Mouse (Mus musculus) forebrain, embryonic 11.5 days (tissue): Measurements from ENCODE around the gene Plekhh2. TPM values are rescaled to one million over a fixed set of nuclear protein-coding genes. Genes with fewer than 3 reads are reported as not detected.
"Not testable (repeated sequence)": the region's sequence is repeated elsewhere in the genome, so short reads cannot be mapped to it uniquely, and the experiment has no call there.

Experiments used
- ATAC-seq: fragments of 200-750 bp; cut with Nextera tagmentation; replicated peaks from 2 replicates; pipeline ENCODE4 v1.8.0; 2017; ENCODE audit warnings: moderate TSS enrichment; ENCODE audit not compliant: low FRiP score
- DNase-seq: peaks from one replicate; pipeline ENCODE4 v3.0.0-alpha.2; 2017; ENCODE audit warnings: low spot score
- H3K27ac ChIP-seq: fragments of 300-500 bp; sonication (generic); 2 replicates; pipeline ENCODE4 v1.5.1; 2014; ENCODE audit warnings: low read depth, low read length
- H3K27me3 ChIP-seq: fragments of 300-500 bp; sonication (generic); 2 replicates; pipeline ENCODE4 v1.6.1; 2014; ENCODE audit warnings: mild to moderate bottlenecking, low read length, mixed read lengths; ENCODE audit not compliant: control insufficient read depth, insufficient read depth
- H3K36me3 ChIP-seq: fragments of 300-500 bp; sonication (generic); 2 replicates; pipeline ENCODE4 v1.6.1; 2014; ENCODE audit warnings: mild to moderate bottlenecking, low read length, moderate library complexity, mixed read lengths; ENCODE audit not compliant: control insufficient read depth, insufficient read depth
- H3K4me1 ChIP-seq: fragments of 300-500 bp; sonication (generic); replicated peaks from 2 replicates; pipeline ENCODE4 v1.6.1; 2014; ENCODE audit warnings: low read length, mixed read lengths; ENCODE audit not compliant: control insufficient read depth, insufficient read depth
- H3K4me2 ChIP-seq: fragments of 300-500 bp; sonication (generic); 2 replicates; pipeline ENCODE4 v1.6.1; 2014; ENCODE audit warnings: low read depth, mild to moderate bottlenecking, low read length, moderate library complexity, mixed read lengths; ENCODE audit not compliant: severe bottlenecking
- H3K4me3 ChIP-seq: fragments of 300-500 bp; sonication (generic); 2 replicates; pipeline ENCODE4 v1.5.1; 2014; ENCODE audit warnings: low read depth, low read length
- H3K9ac ChIP-seq: fragments of 300-500 bp; sonication (generic); 2 replicates; pipeline ENCODE4 v1.6.1; 2014; ENCODE audit warnings: low read length
- H3K9me3 ChIP-seq: fragments of 300-500 bp; sonication (generic); 2 replicates; pipeline ENCODE4 v1.6.1; 2016; ENCODE audit warnings: low read length, mixed read lengths; ENCODE audit not compliant: control insufficient read depth
- WGBS: fragments of 180-500 bp; shearing (Covaris S2); extraction: QIAGEN DNeasy Blood & Tissue Kit; methylation state at CpG from one replicate; pipeline ENCODE4 v1.1.7; 2014; 5-methylcytosine and 5-hydroxymethylcytosine counted together
- polyA plus RNA-seq: library from polyadenylated mRNA; unstranded; fragments of >200 nt; fragmentation: Nextera tagmentation; extraction: Ambion mirVana; gene quantifications from 2 replicates; pipeline ENCODE4 v1.2.1, GENCODE M21; 2014

The Plekhh2 gene
- polyA plus RNA-seq, 1 experiment from 2014 or later, result 3.5 TPM

- H3K27me3 ChIP-seq, result no peaks in the 10 kb centered on the region
- no peaks in the 10 kb centered on the region for H3K9me3 ChIP-seq
- WGBS, result 90% methylated on average over 8 of the region's 8 CpGs
- H3K36me3 ChIP-seq, result no peaks in the 10 kb centered on the region
- DNase-seq (no peak), ATAC-seq (no peak)
- no peak overlapping the region for H3K9ac ChIP-seq
- no peaks in the 10 kb centered on the region for H3K4me1 ChIP-seq
- H3K27ac ChIP-seq, result no peak overlapping the region
- H3K4me3 ChIP-seq, result no peak overlapping the region
- no peak overlapping the region for H3K4me2 ChIP-seq
These were observed 28.9 kb downstream of the Plekhh2 start for GRCm38 (mm10) chr17:84540603-84541002.

- Histone ChIP-seq H3K4me2 (no peak overlapping the region), H3K36me3 (no peaks in the 10 kb centered on the region), H3K9me3 (no peaks in the 10 kb centered on the region), H3K4me1 (no peaks in the 10 kb centered on the region; the same call in 1 of the 2 replicates), H3K27ac (no peak overlapping the region), H3K4me3 (no peak overlapping the region), H3K9ac (no peak overlapping the region), H3K27me3 (no peaks in the 10 kb centered on the region)
- WGBS, result 69% methylated on average over 5 of the region's 5 CpGs
- DNase-seq, result no peak
- peak; percentile 84 for ATAC-seq
These were observed 39.5 kb downstream of the Plekhh2 start for GRCm38 (mm10) chr17:84550902-84551877.

DNA sequence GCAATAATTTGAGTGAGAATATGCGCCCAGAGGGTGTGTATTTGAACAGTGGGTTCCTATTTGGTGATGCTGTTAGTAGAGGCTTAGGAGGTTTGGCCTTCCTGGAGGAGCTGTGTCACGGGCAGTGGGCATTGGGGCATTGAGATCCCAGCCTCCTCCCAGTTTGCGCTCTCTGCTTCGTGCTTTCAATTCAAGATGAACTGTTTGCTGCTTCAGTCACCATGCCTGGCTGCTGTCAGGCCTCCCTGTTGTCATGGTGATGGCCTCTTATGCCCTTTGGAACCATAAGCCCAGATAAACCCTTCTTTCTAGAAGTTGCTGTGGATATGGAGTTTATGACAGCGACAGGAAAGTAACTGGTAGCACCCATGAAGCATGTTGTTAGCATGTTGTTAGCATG is 40.5 kb downstream of the Plekhh2 start:
- H3K4me2 ChIP-seq, result no peak overlapping the region
- DNase-seq (no peak), ATAC-seq (no peak)
- H3K9ac ChIP-seq, result no peak overlapping the region
- WGBS, result 58% methylated on average over 5 of the region's 5 CpGs
- no peak overlapping the region for H3K4me3 ChIP-seq
- H3K36me3 ChIP-seq, result no peaks in the 10 kb centered on the region
- no peaks in the 10 kb centered on the region; the same call in 1 of the 2 replicates for H3K4me1 ChIP-seq
- no peak overlapping the region for H3K27ac ChIP-seq
- no peaks in the 10 kb centered on the region for H3K27me3 ChIP-seq
- no peaks in the 10 kb centered on the region for H3K9me3 ChIP-seq

DNA sequence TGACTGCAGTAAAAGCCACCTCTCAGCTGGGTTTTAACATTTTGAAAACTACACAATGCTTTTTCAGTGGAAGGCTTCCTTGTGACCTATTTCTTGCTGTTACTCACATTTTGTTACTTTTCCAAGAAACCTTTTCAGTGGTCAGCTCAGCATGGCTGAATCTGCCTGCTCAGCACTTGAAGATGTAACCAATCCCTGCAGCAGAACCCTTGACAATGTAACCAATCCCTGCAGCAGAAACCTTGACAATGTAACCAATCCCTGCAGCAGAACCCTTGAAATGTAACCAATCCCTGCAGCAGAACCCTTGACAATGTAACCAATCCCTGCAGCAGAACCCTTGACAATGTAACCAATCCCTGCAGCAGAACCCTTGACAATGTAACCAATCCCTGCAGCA is 52.6 kb downstream of the Plekhh2 start:
- not testable (repeated sequence) for H3K27me3 ChIP-seq, ATAC-seq, H3K27ac ChIP-seq, H3K4me2 ChIP-seq, H3K4me3 ChIP-seq, H3K9ac ChIP-seq, H3K36me3 ChIP-seq, H3K9me3 ChIP-seq, DNase-seq, H3K4me1 ChIP-seq

DNA sequence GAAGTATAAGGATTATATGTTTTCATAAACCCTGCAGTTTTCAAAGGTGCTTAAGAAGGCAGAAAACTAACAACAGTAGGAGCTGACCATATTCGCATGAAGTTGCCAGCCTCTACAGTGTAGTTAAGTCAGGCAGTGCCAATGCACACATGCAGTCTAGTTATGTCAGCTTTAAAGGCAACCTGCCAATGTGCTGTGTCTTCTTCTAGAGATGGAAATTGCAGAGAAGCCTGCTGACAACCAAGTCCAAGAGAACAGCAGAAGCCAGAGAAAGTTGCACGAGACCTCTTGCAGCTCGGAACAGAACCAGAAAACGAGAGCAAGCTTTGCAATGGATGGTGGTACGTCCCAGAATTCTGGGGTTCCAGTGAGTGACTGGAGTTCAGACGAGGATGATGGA is 54.1 kb downstream of the Plekhh2 start:
- ATAC-seq, result no peak
- 94% methylated on average over 6 of the region's 6 CpGs for WGBS
- H3K27ac ChIP-seq, result no peak overlapping the region

GRCm38 (mm10) chr17:84566773-84567555 is 55.3 kb downstream of the Plekhh2 start:
- ATAC-seq (peak; percentile 94), DNase-seq (peak; percentile 79)
- H3K4me2 ChIP-seq, result peak overlapping the region; percentile 27; the same call in 1 of the 2 replicates
- H3K9ac ChIP-seq, result no peak overlapping the region
- no peaks in the 10 kb centered on the region for H3K36me3 ChIP-seq
- WGBS, result 49% methylated on average over 26 of the region's 27 CpGs
- no peaks in the 10 kb centered on the region for H3K9me3 ChIP-seq
- H3K4me3 ChIP-seq, result no peak overlapping the region
- peak overlapping the region; percentile 59; the same call in 1 of the 2 replicates for H3K27ac ChIP-seq
- H3K27me3 ChIP-seq, result no peaks in the 10 kb centered on the region
- H3K4me1 ChIP-seq, result 0 out of 2 replicates have a peak, but pooled peaks cover 3% of the 10 kb centered on the region

More for the DNA sequence above, 54.1 kb downstream of the Plekhh2 start:
- no peaks in the 10 kb centered on the region for H3K9me3 ChIP-seq
- no peak overlapping the region for H3K4me2 ChIP-seq
- 0 out of 2 replicates have a peak, but pooled peaks cover 3% of the 10 kb centered on the region for H3K4me1 ChIP-seq
- DNase-seq, result no peak
- no peak overlapping the region for H3K4me3 ChIP-seq
- H3K27me3 ChIP-seq, result no peaks in the 10 kb centered on the region
- no peaks in the 10 kb centered on the region for H3K36me3 ChIP-seq
- H3K9ac ChIP-seq, result no peak overlapping the region

- H3K9me3 ChIP-seq, result no peaks in the 10 kb centered on the region
- 93% methylated on average over 12 of the region's 12 CpGs for WGBS
- H3K4me2 ChIP-seq, result no peak overlapping the region
- H3K9ac ChIP-seq, result no peak overlapping the region
- H3K4me3 ChIP-seq, result no peak overlapping the region
- H3K4me1 ChIP-seq, result 0 out of 2 replicates have a peak, but pooled peaks cover 3% of the 10 kb centered on the region
- H3K27me3 ChIP-seq, result no peaks in the 10 kb centered on the region
- ATAC-seq (no peak), DNase-seq (no peak)
- no peaks in the 10 kb centered on the region for H3K36me3 ChIP-seq
- H3K27ac ChIP-seq, result no peak overlapping the region
These were observed 57.1 kb downstream of the Plekhh2 start for GRCm38 (mm10) chr17:84568807-84569206.

DNA sequence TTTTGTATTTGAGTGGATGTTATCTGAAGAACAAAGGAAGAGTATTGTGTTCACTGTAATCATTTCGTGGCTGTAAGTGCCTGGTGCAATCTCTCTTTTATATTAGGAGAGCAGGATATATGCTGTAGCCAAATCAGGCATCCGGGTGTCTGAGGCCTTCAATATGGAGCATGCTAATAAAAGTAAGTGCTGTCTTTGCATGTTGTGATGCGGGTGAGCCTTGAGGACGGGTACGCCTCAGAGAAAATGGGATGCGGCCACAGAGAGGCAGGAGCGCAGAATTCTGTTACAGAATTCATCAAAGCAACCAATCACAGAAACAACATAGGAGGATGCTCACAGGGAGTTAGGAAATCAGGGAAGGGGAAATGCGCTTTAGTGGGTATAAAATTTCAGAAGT is 58.1 kb downstream of the Plekhh2 start:
- Histone ChIP-seq H3K9ac (no peak overlapping the region), H3K4me2 (no peak overlapping the region), H3K4me1 (0 out of 2 replicates have a peak, but pooled peaks cover 3% of the 10 kb centered on the region), H3K27ac (no peak overlapping the region), H3K9me3 (no peaks in the 10 kb centered on the region), H3K4me3 (no peak overlapping the region), H3K27me3 (no peaks in the 10 kb centered on the region), H3K36me3 (no peaks in the 10 kb centered on the region)
- no peak for DNase-seq
- 80% methylated on average over 8 of the region's 8 CpGs for WGBS
- ATAC-seq, result no peak
